Mouse (Mus musculus): ENCODE data around the gene Catsper4. TPM values are rescaled to one million over a fixed set of nuclear protein-coding genes. Genes with fewer than 3 reads are reported as not detected.

Gene Catsper4
- polyA plus RNA-seq, 1 experiment from 2014 or later: not detected

DNA sequence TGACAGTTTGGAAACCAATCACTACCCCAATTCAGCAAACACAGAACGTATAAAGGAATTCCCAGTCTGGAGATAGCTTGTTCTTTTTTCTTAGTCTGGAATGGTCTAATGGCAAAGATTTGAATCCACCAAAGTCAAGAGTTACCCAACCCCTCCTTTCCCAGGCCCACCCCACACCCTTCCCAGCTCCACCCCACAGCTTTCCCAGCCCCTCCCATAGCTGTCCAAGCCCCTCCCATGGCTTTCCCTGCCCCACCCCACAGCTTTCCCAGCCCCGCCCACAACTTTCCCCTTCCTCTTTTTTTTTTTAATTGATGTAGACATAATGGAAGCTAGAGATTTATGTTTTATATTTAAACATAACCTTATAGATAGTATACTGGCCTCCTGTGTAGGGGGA, 27.8 kb downstream of the Catsper4 start:
- H3K4me1 ChIP-seq: 0 out of 2 replicates have a peak, but pooled peaks cover 3% of the 10 kb centered on the region
- no peak overlapping the region for H3K4me3 ChIP-seq
- WGBS: 77% methylated on average over 2 of the region's 2 CpGs
- no peak for DNase-seq (ENCODE audit: low spot score)
- H3K9me3 ChIP-seq: no peaks in the 10 kb centered on the region
- no peaks in the 10 kb centered on the region for H3K27me3 ChIP-seq (replicated peaks; ENCODE audit: low read depth, poor library complexity, severe bottlenecking)
- no peak overlapping the region for H3K27ac ChIP-seq (replicated peaks)
- no peaks in the 10 kb centered on the region for H3K36me3 ChIP-seq (replicated peaks)

DNA sequence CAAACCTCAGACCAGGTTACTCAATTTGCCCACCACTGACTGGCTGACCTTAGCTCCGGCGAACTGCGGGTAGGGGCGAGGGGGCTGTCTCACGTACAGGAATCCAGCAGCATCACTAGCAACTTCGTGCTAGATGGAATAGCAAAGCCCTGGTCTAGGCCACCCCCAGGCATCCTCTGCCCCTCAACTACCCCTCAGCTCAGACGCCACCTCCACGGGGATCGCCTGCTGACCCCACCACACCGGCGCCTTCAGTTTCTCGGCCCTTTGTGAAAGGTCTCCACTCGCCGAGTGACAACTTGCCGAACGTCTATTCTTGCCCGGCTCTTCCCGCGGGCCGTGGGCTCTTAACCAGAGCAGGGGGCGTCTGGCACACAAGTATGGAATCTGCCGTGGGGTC, 40.9 kb downstream of the Catsper4 start:
- WGBS: under 1% methylated on average over 22 of the region's 22 CpGs
- Histone ChIP-seq H3K9me3 (no peaks in the 10 kb centered on the region), H3K4me3 (peak overlapping the region; percentile 81), H3K4me1 (peaks cover 10% of the 10 kb centered on the region), H3K36me3 (replicated peaks) (peaks cover 16% of the 10 kb centered on the region), H3K27ac (replicated peaks) (peak overlapping the region; percentile 92), H3K27me3 (replicated peaks; ENCODE audit: low read depth, poor library complexity, severe bottlenecking) (no peaks in the 10 kb centered on the region)
- no peak for DNase-seq (ENCODE audit: low spot score)

DNA sequence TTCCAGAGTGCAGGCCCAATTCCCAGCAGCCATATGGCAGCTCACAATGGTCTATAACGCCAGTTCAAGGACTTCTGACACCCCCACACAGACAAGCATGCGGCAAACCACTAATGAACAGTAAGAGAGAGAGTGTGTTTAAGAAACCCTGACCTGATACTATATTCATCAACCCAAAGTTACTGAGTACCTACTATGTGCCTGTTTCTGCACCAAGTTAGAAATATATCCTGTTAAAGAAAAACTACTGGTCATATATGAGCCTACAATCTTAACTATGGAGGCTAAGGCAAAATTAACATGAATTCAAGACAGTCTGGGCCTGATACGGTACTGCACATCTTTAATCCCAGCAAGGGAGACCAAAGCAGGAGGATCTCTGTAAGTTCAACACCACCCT, 41.6 kb downstream of the Catsper4 start:
- Histone ChIP-seq H3K4me3 (peak overlapping the region; percentile 81), H3K36me3 (replicated peaks) (peaks cover 23% of the 10 kb centered on the region), H3K4me1 (peaks cover 12% of the 10 kb centered on the region), H3K27me3 (replicated peaks; ENCODE audit: low read depth, poor library complexity, severe bottlenecking) (no peaks in the 10 kb centered on the region), H3K27ac (replicated peaks) (no peak overlapping the region), H3K9me3 (no peaks in the 10 kb centered on the region)
- 87% methylated on average over 3 of the region's 3 CpGs for WGBS
- no peak for DNase-seq (ENCODE audit: low spot score)

DNA sequence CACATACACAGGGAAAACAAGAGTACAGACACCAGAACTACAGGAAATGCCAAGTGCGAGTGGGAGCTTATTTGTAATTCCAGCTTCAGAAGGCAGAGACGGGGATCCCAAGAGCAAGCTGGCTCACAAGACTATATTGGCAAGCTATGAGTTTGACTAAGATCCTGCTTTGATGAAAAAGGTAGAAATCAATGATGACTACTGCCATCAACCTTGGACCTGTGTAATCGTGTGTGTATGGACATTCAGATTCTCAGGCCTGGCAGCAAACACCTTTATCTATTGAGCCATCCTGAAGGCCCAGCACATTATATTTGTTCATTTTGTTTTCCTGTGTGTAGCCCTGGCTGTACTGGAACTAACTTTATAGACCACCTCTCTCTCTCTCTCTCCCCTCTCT, 43.5 kb downstream of the Catsper4 start:
- Histone ChIP-seq H3K4me3 (no peak overlapping the region), H3K36me3 (replicated peaks) (peaks cover 27% of the 10 kb centered on the region), H3K9me3 (no peaks in the 10 kb centered on the region), H3K27me3 (replicated peaks; ENCODE audit: low read depth, poor library complexity, severe bottlenecking) (no peaks in the 10 kb centered on the region), H3K27ac (replicated peaks) (no peak overlapping the region), H3K4me1 (peaks cover 12% of the 10 kb centered on the region)
- WGBS: 84% methylated on average over 3 of the region's 3 CpGs
- DNase-seq (ENCODE audit: low spot score): no peak

DNA sequence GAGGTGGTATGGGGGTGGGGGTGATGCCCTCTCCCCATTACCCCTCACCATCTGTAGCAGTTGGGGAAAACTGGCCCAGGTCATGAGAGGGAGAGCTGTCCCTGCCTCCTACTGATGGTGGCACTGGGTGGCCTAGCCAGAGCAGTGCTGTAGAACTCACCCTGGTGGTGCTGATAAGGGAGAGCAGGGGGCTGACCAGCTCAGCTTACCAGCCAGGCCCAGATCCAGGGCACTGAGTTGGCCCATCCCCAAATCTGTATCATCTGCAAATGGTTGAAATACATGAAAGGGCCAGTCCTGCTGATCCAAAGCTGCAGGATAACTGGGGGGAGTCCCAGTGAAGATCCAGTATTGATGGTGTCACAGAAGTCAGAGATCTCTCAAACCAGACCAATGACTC, 45.4 kb downstream of the Catsper4 start:
- Histone ChIP-seq H3K4me3 (no peak overlapping the region), H3K27ac (replicated peaks) (no peak overlapping the region), H3K4me1 (peaks cover 12% of the 10 kb centered on the region), H3K9me3 (no peaks in the 10 kb centered on the region), H3K27me3 (replicated peaks; ENCODE audit: low read depth, poor library complexity, severe bottlenecking) (no peaks in the 10 kb centered on the region), H3K36me3 (replicated peaks) (peaks cover 27% of the 10 kb centered on the region)
- no peak for DNase-seq (ENCODE audit: low spot score)

DNA sequence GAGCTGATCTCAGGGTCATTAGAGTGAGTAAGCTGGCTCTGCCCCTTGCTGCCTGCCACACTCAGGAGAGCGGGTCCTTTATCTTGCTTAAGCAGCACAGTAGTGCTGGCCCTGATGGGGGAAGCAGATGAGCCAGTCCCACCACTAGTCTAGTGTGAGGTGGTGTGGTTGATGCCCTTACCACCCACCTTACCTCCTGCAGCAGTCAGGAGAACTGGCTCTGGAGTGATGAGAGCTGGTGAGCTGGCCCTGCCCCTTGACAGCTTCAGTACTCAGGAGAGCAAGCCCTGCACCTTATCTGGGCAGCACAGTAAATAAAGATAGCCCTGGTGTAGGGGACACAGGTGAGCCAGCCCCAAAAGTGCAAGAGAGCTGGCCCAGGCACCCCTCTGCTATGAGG, 46.1 kb downstream of the Catsper4 start:
- Histone ChIP-seq H3K9me3 (no peaks in the 10 kb centered on the region), H3K27me3 (replicated peaks; ENCODE audit: low read depth, poor library complexity, severe bottlenecking) (no peaks in the 10 kb centered on the region), H3K27ac (replicated peaks) (no peak overlapping the region), H3K36me3 (replicated peaks) (peaks cover 32% of the 10 kb centered on the region), H3K4me3 (no peak overlapping the region), H3K4me1 (peaks cover 11% of the 10 kb centered on the region)
- 89% methylated on average over 1 of the region's 1 CpGs for WGBS
- no peak for DNase-seq (ENCODE audit: low spot score)

DNA sequence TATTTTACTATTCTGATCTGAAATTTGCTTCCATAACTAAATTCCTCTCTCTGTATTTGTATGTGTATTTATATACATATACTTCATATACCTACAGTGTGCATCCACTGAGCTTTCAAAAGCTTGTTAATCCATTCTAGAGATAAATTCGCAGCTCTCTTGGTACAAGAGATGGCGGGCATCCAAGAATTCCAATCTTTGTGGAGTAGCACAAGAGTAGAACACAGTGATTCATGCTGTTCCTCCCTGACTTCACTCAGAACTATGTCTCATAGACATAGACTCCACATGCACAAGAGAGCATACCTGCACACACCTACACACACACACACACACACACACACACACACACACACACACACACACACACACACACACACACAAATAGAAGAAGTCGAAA, 54.8 kb downstream of the Catsper4 start:
- whole genome bisulfite sequencing: 89% methylated on average over 3 of the region's 3 CpGs
- Histone ChIP-seq H3K27me3 (replicated peaks; ENCODE audit: low read depth, poor library complexity, severe bottlenecking) (no peaks in the 10 kb centered on the region), H3K36me3 (replicated peaks) (peaks cover 34% of the 10 kb centered on the region), H3K9me3 (no peaks in the 10 kb centered on the region), H3K4me1 (no peaks in the 10 kb centered on the region), H3K27ac (replicated peaks) (no peak overlapping the region), H3K4me3 (no peak overlapping the region)
- no peak for DNase-seq (ENCODE audit: low spot score)

DNA sequence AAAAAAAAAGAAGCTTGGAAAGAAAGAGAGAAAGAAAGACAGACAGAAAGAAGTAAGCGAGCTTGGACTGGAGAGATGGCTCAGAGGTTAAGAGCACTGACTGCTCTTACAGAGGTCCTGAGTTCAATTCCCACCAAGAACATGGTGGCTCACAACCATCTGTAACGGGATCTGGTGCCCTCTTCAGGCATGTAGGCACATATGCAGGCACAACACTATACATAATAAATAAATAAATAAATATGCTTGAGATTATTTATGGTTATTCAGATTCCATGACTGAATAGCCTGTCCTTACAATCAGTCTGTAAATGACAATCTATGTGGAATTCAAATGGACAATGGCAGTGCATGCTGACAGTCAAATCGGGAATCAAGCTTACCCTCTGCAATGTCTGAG, 60.3 kb downstream of the Catsper4 start:
- Histone ChIP-seq H3K4me1 (no peaks in the 10 kb centered on the region), H3K4me3 (no peak overlapping the region), H3K27ac (replicated peaks) (no peak overlapping the region), H3K36me3 (replicated peaks) (peaks cover 48% of the 10 kb centered on the region), H3K27me3 (replicated peaks; ENCODE audit: low read depth, poor library complexity, severe bottlenecking) (no peaks in the 10 kb centered on the region), H3K9me3 (no peaks in the 10 kb centered on the region)
- 92% methylated on average over 3 of the region's 3 CpGs for WGBS
- no peak for DNase-seq (ENCODE audit: low spot score)

DNA sequence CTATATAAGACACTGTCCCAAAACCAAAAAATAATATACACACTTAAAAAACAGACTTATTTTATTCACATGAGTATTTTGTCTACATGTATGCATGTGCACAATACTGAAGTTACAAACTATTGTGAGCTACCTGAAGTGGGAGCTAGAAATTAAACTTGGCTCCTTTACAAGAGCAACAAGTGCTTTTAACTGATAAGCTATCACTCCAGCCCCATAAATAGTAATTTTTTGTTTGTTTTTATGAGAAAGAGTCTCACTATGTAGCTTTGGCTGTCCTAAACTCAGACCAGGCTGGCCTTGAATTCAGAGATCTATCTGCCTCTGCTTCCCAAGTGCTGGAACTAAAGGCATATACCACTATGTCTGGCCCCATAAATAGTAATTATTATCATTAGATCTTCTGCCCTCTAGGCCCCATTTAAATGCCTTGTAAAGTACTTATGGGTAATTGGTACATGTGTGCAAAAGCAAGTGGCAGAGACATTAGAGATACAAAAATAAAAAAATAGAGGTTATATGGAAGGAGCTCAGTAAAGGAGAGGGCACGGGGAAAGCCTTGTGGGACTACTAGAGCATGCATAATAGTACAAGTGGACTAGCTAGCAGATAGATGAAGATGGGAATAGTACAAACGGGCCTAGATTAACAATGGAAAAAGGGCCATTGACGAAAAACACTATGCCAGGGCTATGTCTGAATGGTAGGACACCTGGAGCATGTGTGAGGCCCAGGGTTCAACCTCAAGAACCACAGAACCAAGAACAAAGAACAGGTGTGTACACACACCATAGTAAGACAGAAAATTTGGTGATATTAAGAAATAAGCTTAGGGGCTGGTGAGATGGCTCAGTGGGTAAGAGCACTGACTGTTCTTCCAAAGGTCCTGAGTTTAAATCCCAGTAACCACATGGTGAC, 61.4 kb downstream of the Catsper4 start:
- H3K4me1 ChIP-seq: no peaks in the 10 kb centered on the region
- 93% methylated on average over 3 of the region's 3 CpGs for WGBS
- no peak for DNase-seq (ENCODE audit: low spot score)
- H3K4me3 ChIP-seq: no peak overlapping the region
- no peaks in the 10 kb centered on the region for H3K27me3 ChIP-seq (replicated peaks; ENCODE audit: low read depth, poor library complexity, severe bottlenecking)
- no peak overlapping the region for H3K27ac ChIP-seq (replicated peaks)
- H3K9me3 ChIP-seq: no peaks in the 10 kb centered on the region
- peaks cover 39% of the 10 kb centered on the region for H3K36me3 ChIP-seq (replicated peaks)

DNA sequence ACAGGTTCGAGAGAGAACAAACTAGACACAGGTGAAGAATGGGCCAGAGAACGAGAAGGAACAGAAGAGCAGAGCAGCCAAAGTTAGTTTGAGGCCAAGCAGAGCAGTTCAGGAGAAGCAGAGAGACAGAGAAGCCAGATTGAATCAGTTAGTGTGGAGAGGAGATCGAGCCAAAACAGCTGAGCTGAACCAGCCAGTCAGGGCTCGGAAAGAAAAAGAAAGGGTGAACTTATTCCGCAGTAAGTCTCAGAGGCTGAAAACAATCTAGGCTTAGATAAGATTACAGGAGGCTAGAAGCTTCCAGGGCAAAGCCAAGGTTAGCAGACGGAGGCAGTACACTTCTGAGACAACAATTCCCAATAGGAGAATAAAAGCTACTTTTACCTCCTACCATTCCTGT, 62.2 kb downstream of the Catsper4 start:
- WGBS: 83% methylated on average over 6 of the region's 6 CpGs
- Histone ChIP-seq H3K4me3 (no peak overlapping the region), H3K27ac (replicated peaks) (no peak overlapping the region), H3K27me3 (replicated peaks; ENCODE audit: low read depth, poor library complexity, severe bottlenecking) (no peaks in the 10 kb centered on the region), H3K9me3 (no peaks in the 10 kb centered on the region), H3K36me3 (replicated peaks) (peaks cover 39% of the 10 kb centered on the region), H3K4me1 (no peaks in the 10 kb centered on the region)
- DNase-seq (ENCODE audit: low spot score): no peak

DNA sequence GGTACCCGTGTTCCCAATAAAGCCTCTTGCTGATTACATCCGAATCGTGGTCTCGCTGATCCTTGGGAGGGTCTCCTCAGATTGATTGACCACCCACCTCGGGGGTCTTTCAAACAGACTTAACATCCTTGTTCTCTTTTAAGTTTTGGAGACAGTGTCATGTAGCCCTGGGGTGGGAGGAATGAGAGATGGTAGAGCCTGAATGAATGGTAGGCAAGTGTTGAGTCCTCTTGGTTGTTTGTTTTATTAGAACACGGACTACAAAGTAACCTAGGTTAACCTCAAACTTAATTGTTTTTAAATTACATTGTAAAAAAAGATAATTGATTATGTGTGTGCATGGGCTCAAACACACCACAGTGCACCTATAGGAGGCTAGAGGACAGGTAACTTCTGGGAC, 62.6 kb downstream of the Catsper4 start:
- Histone ChIP-seq H3K4me3 (no peak overlapping the region), H3K36me3 (replicated peaks) (peaks cover 39% of the 10 kb centered on the region), H3K27ac (replicated peaks) (no peak overlapping the region), H3K27me3 (replicated peaks; ENCODE audit: low read depth, poor library complexity, severe bottlenecking) (no peaks in the 10 kb centered on the region), H3K9me3 (no peaks in the 10 kb centered on the region), H3K4me1 (no peaks in the 10 kb centered on the region)
- DNase-seq (ENCODE audit: low spot score): no peak
- 94% methylated on average over 6 of the region's 6 CpGs for WGBS
